Mouse (Mus musculus) intestine, embryonic 14.5 days (tissue): ENCODE measurements around the gene Adgrg5. TPM values are rescaled to one million over a fixed set of nuclear protein-coding genes. Genes with fewer than 3 reads are reported as not detected.

Source experiments
- ATAC-seq: fragments of 200-750 bp; cut with Nextera tagmentation; replicated peaks from 2 replicates; pipeline ENCODE4 v1.8.0; 2017; ENCODE audit warnings: low read depth, moderate number of reproducible peaks, moderate TSS enrichment, moderate library complexity; ENCODE audit not compliant: low FRiP score, low TSS enrichment
- DNase-seq: peaks from one replicate; pipeline ENCODE4 v3.0.0-alpha.2; 2018; ENCODE audit warnings: low spot score
- H3K27ac ChIP-seq: fragments of 300-500 bp; sonication (generic); 2 replicates; pipeline ENCODE4 v1.5.1; 2014; ENCODE audit warnings: low read depth, mild to moderate bottlenecking, control low read depth
- H3K27me3 ChIP-seq: fragments of 300-500 bp; sonication (generic); replicated peaks from 2 replicates; pipeline ENCODE4 v1.6.1; 2014; ENCODE audit warnings: low read length, control low read depth; ENCODE audit not compliant: control insufficient read depth, insufficient read depth
- H3K36me3 ChIP-seq: fragments of 300-500 bp; sonication (generic); 2 replicates; pipeline ENCODE4 v1.6.1; 2014; ENCODE audit warnings: low read length, control low read depth; ENCODE audit not compliant: control insufficient read depth, insufficient read depth
- H3K4me1 ChIP-seq: fragments of 300-500 bp; sonication (generic); replicated peaks from 2 replicates; pipeline ENCODE4 v1.6.1; 2014; ENCODE audit warnings: low read length, control low read depth, mixed read lengths; ENCODE audit not compliant: control insufficient read depth, insufficient read depth
- H3K4me2 ChIP-seq: fragments of 300-500 bp; sonication (generic); 2 replicates; pipeline ENCODE4 v1.6.1; 2014; ENCODE audit warnings: low read length
- H3K4me3 ChIP-seq: fragments of 300-500 bp; sonication (generic); 2 replicates; pipeline ENCODE4 v1.5.1; 2014; ENCODE audit warnings: low read depth, low read length, control low read depth, mixed read lengths
- H3K9ac ChIP-seq: fragments of 300-500 bp; sonication (generic); 2 replicates; pipeline ENCODE4 v1.6.1; 2014; ENCODE audit warnings: mild to moderate bottlenecking, low read length
- H3K9me3 ChIP-seq: fragments of 300-500 bp; sonication (generic); 2 replicates; pipeline ENCODE4 v1.6.1; 2016; ENCODE audit warnings: low read length, control low read depth; ENCODE audit not compliant: control insufficient read depth
- whole genome bisulfite sequencing: fragments of 180-500 bp; shearing (Covaris S2); extraction: QIAGEN DNeasy Blood & Tissue Kit; methylation state at CpG from one replicate; pipeline ENCODE4 v1.1.7; 2014; 5-methylcytosine and 5-hydroxymethylcytosine counted together
- polyA plus RNA-seq: library from polyadenylated mRNA; unstranded; fragments of >200 nt; fragmentation: Nextera tagmentation; extraction: Ambion mirVana; gene quantifications from 2 replicates; pipeline ENCODE4 v1.2.1, GENCODE M21; 2014

The Adgrg5 gene
- polyA plus RNA-seq, 1 experiment from 2014 or later: 1.4 TPM

- no peaks in the 10 kb centered on the region for H3K36me3 ChIP-seq
- H3K27ac ChIP-seq: 0 out of 2 replicates have a peak overlapping the region, but pooled peaks have one; percentile 4
- WGBS: 51% methylated on average over 9 of the region's 9 CpGs
- H3K9me3 ChIP-seq: no peaks in the 10 kb centered on the region
- ATAC-seq (no peak), DNase-seq (no peak)
- H3K4me1 ChIP-seq: 0 out of 2 replicates have a peak, but pooled peaks cover 4% of the 10 kb centered on the region
- peak overlapping the region; percentile 41 for H3K4me2 ChIP-seq
- peak overlapping the region; percentile 28 for H3K4me3 ChIP-seq
- H3K27me3 ChIP-seq: 0 out of 2 replicates have a peak, but pooled peaks cover 4% of the 10 kb centered on the region
- H3K9ac ChIP-seq: 0 out of 2 replicates have a peak overlapping the region, but pooled peaks have one; percentile 16
These were observed 54.6 kb downstream of the Adgrg5 start for GRCm38 (mm10) chr8:94978131-94978530.

- Histone ChIP-seq H3K4me2 (peak overlapping the region; percentile 41), H3K9ac (no peak overlapping the region), H3K9me3 (no peaks in the 10 kb centered on the region), H3K27ac (no peak overlapping the region), H3K36me3 (no peaks in the 10 kb centered on the region), H3K27me3 (0 out of 2 replicates have a peak, but pooled peaks cover 4% of the 10 kb centered on the region), H3K4me1 (0 out of 2 replicates have a peak, but pooled peaks cover 10% of the 10 kb centered on the region), H3K4me3 (peak overlapping the region; percentile 28)
- ATAC-seq (no peak), DNase-seq (no peak)
- 74% methylated on average over 13 of the region's 13 CpGs for WGBS
These were observed 55.3 kb downstream of the Adgrg5 start for GRCm38 (mm10) chr8:94978593-94979319.

- ATAC-seq (no peak), DNase-seq (no peak)
- H3K9me3 ChIP-seq: no peaks in the 10 kb centered on the region
- H3K36me3 ChIP-seq: no peaks in the 10 kb centered on the region
- no peak overlapping the region for H3K4me2 ChIP-seq
- H3K27ac ChIP-seq: no peak overlapping the region
- no peak overlapping the region for H3K4me3 ChIP-seq
- 0 out of 2 replicates have a peak, but pooled peaks cover 12% of the 10 kb centered on the region for H3K4me1 ChIP-seq
- H3K27me3 ChIP-seq: 0 out of 2 replicates have a peak, but pooled peaks cover 4% of the 10 kb centered on the region
- no peak overlapping the region for H3K9ac ChIP-seq
- 97% methylated on average over 5 of the region's 5 CpGs for WGBS
These were observed 56.7 kb downstream of the Adgrg5 start for GRCm38 (mm10) chr8:94980176-94980575.

GRCm38 (mm10) chr8:94980976-94981375, 57.5 kb downstream of the Adgrg5 start:
- H3K27me3 ChIP-seq: 0 out of 2 replicates have a peak, but pooled peaks cover 4% of the 10 kb centered on the region
- H3K9ac ChIP-seq: no peak overlapping the region
- no peak overlapping the region for H3K4me2 ChIP-seq
- H3K27ac ChIP-seq: no peak overlapping the region
- H3K9me3 ChIP-seq: no peaks in the 10 kb centered on the region
- ATAC-seq (no peak), DNase-seq (no peak)
- H3K4me3 ChIP-seq: no peak overlapping the region
- H3K36me3 ChIP-seq: no peaks in the 10 kb centered on the region
- WGBS: 55% methylated on average over 8 of the region's 8 CpGs
- H3K4me1 ChIP-seq: 0 out of 2 replicates have a peak, but pooled peaks cover 12% of the 10 kb centered on the region

- no peak overlapping the region for H3K9ac ChIP-seq
- 0 out of 2 replicates have a peak, but pooled peaks cover 12% of the 10 kb centered on the region for H3K4me1 ChIP-seq
- no peak overlapping the region for H3K4me2 ChIP-seq
- 66% methylated on average over 7 of the region's 7 CpGs for WGBS
- H3K36me3 ChIP-seq: no peaks in the 10 kb centered on the region
- H3K27me3 ChIP-seq: 0 out of 2 replicates have a peak, but pooled peaks cover 2% of the 10 kb centered on the region
- no peak overlapping the region for H3K4me3 ChIP-seq
- no peaks in the 10 kb centered on the region for H3K9me3 ChIP-seq
- no peak for ATAC-seq
- no peak overlapping the region for H3K27ac ChIP-seq
- DNase-seq: no peak
These were observed 58.4 kb downstream of the Adgrg5 start for GRCm38 (mm10) chr8:94981848-94982247.

GRCm38 (mm10) chr8:94983146-94983545, 59.7 kb downstream of the Adgrg5 start:
- Histone ChIP-seq H3K4me2 (no peak overlapping the region), H3K4me1 (0 out of 2 replicates have a peak, but pooled peaks cover 12% of the 10 kb centered on the region), H3K27ac (no peak overlapping the region), H3K9me3 (no peaks in the 10 kb centered on the region), H3K36me3 (no peaks in the 10 kb centered on the region), H3K9ac (no peak overlapping the region), H3K4me3 (no peak overlapping the region), H3K27me3 (no peaks in the 10 kb centered on the region)
- no peak for ATAC-seq
- DNase-seq: no peak
- WGBS: 28% methylated on average over 5 of the region's 5 CpGs

- DNase-seq (no peak), ATAC-seq (peak; percentile 45; the same call in 1 of the 2 replicates)
- H3K27me3 ChIP-seq: no peaks in the 10 kb centered on the region
- no peak overlapping the region for H3K4me3 ChIP-seq
- H3K27ac ChIP-seq: no peak overlapping the region
- H3K4me1 ChIP-seq: 0 out of 2 replicates have a peak, but pooled peaks cover 12% of the 10 kb centered on the region
- H3K9ac ChIP-seq: no peak overlapping the region
- H3K4me2 ChIP-seq: no peak overlapping the region
- H3K36me3 ChIP-seq: no peaks in the 10 kb centered on the region
- H3K9me3 ChIP-seq: no peaks in the 10 kb centered on the region
- 33% methylated on average over 10 of the region's 10 CpGs for WGBS
These were observed 60.5 kb downstream of the Adgrg5 start for GRCm38 (mm10) chr8:94983881-94984516.

GRCm38 (mm10) chr8:94985023-94985422, 61.5 kb downstream of the Adgrg5 start:
- no peak overlapping the region for H3K4me3 ChIP-seq

More at GRCm38 (mm10) chr8:94985023-94985422, 61.5 kb downstream of the Adgrg5 start:
- Histone ChIP-seq H3K9me3 (no peaks in the 10 kb centered on the region), H3K27ac (no peak overlapping the region), H3K9ac (no peak overlapping the region), H3K4me1 (0 out of 2 replicates have a peak, but pooled peaks cover 12% of the 10 kb centered on the region), H3K4me2 (no peak overlapping the region), H3K36me3 (no peaks in the 10 kb centered on the region), H3K27me3 (no peaks in the 10 kb centered on the region)
- no peak for DNase-seq
- no peak for ATAC-seq
- 83% methylated on average over 6 of the region's 6 CpGs for whole genome bisulfite sequencing
